Mouse (Mus musculus) heart, embryonic 15.5 days (tissue): ENCODE data around the gene Dpm1. TPM values are rescaled to one million over a fixed set of nuclear protein-coding genes. Genes with fewer than 3 reads are reported as not detected.
A peak's percentile ranks its signal among the peaks of the same experiment; 100 is the strongest.

ENCODE experiments used
- ATAC-seq: fragments of 200-750 bp; cut with Nextera tagmentation; replicated peaks from 2 replicates; pipeline ENCODE4 v1.8.0; 2017; ENCODE audit warnings: low read depth, moderate TSS enrichment; ENCODE audit not compliant: insufficient number of reproducible peaks, insufficient read depth, low FRiP score
- H3K27ac ChIP-seq: fragments of 300-500 bp; sonication (generic); 2 replicates; pipeline ENCODE4 v1.5.1; 2015; ENCODE audit warnings: mild to moderate bottlenecking, inconsistent platforms
- H3K27me3 ChIP-seq: fragments of 300-500 bp; sonication (generic); 2 replicates; pipeline ENCODE4 v1.6.1; 2015; ENCODE audit warnings: inconsistent platforms
- H3K36me3 ChIP-seq: fragments of 300-500 bp; sonication (generic); 2 replicates; pipeline ENCODE4 v1.6.1; 2015; ENCODE audit warnings: mild to moderate bottlenecking, inconsistent platforms
- H3K4me1 ChIP-seq: fragments of 300-500 bp; sonication (generic); replicated peaks from 2 replicates; pipeline ENCODE4 v1.6.1; 2015; ENCODE audit warnings: inconsistent platforms
- H3K4me2 ChIP-seq: fragments of 300-500 bp; sonication (generic); 2 replicates; pipeline ENCODE4 v1.6.1; 2015; ENCODE audit warnings: inconsistent platforms, mild to moderate bottlenecking, moderate library complexity
- H3K4me3 ChIP-seq: fragments of 300-500 bp; sonication (generic); 2 replicates; pipeline ENCODE4 v1.5.1; 2015; ENCODE audit warnings: mild to moderate bottlenecking, inconsistent platforms
- H3K9ac ChIP-seq: fragments of 300-500 bp; sonication (generic); 2 replicates; pipeline ENCODE4 v1.6.1; 2015; ENCODE audit warnings: mild to moderate bottlenecking, inconsistent platforms
- H3K9me3 ChIP-seq: fragments of 300-500 bp; sonication (generic); replicated peaks from 2 replicates; pipeline ENCODE4 v1.6.1; 2016; ENCODE audit warnings: inconsistent platforms
- WGBS: fragments of 180-500 bp; shearing (Covaris S2); methylation state at CpG from one replicate; pipeline ENCODE4 v1.1.7; 2015; ENCODE audit warnings: mixed read lengths; 5-methylcytosine and 5-hydroxymethylcytosine counted together
- polyA plus RNA-seq: library from polyadenylated mRNA; unstranded; fragments of >200 nt; fragmentation: Nextera tagmentation; extraction: Ambion mirVana; gene quantifications from 2 replicates; pipeline ENCODE4 v1.2.1, GENCODE M21; 2015

Dpm1 gene
- polyA plus RNA-seq, 1 experiment from 2014 or later: 96.2 TPM

GRCm38 (mm10) chr2:168250270-168250669 lies 19.9 kb upstream of the Dpm1 start:
- H3K9me3 ChIP-seq: no peaks in the 10 kb centered on the region
- H3K36me3 ChIP-seq: no peaks in the 10 kb centered on the region
- H3K9ac ChIP-seq: no peak overlapping the region
- no peaks in the 10 kb centered on the region for H3K4me1 ChIP-seq
- no peak overlapping the region for H3K27ac ChIP-seq
- ATAC-seq: no peak
- no peak overlapping the region for H3K4me2 ChIP-seq
- H3K27me3 ChIP-seq: peaks cover 52% of the 10 kb centered on the region
- H3K4me3 ChIP-seq: no peak overlapping the region
- WGBS: 20% methylated on average over 8 of the region's 8 CpGs

DNA sequence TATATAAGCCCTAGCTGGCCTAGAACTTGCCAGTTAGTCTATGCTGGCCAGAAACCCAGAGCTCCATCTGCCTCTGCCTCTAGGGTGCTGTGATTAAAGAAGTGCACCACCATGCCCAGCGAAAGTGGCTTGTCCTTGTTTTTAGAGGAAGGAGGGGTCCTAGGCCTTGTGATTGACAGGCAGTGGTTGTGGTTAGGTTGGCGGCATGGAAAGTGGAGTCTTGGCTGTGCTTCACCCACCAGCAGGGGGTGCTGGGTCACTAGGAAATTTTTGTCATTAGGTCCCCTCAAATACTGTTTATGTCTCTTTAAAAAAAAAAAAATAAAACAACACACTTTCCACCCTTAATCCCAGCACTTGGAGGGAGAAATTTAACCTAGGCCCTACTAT lies 18.5 kb upstream of the Dpm1 start:
- Histone ChIP-seq H3K9me3 (no peaks in the 10 kb centered on the region), H3K9ac (no peak overlapping the region), H3K27ac (no peak overlapping the region), H3K27me3 (peaks cover 54% of the 10 kb centered on the region), H3K4me1 (no peaks in the 10 kb centered on the region), H3K4me3 (no peak overlapping the region), H3K36me3 (no peaks in the 10 kb centered on the region), H3K4me2 (no peak overlapping the region)
- 21% methylated on average over 2 of the region's 2 CpGs for WGBS
- no peak for ATAC-seq

DNA sequence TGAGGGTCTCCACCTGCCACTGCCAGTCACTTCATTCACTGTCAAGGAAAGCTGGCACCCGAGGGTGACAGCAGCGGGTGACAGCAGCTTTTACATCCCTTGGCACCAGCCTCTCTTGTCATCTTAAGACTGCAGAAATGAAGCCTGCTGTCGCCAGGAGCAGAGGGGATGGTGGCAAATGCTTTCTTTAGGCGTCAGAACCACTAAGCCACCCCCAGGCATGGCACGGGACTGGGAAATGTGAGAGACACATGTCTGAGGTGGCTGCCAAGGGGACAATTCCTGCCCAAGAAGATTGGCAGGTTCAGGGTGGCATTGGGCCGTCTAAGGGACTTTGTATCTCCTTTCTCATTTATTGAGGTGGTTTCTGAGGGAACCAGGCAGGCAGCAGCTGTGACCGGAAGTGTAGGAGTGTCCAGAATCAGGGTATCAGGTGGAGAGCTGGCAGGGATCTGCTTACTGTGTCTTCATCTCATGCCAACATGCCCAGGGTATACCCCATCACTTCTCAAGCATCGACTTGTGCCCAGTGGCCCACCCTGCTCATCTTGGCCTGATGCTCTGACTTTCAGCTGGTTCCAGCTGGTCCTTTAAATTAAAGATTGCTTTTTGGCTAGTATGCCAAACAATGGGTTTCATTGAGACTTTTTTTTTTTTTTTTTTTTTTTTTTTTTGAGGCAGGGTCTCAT lies 17.9 kb upstream of the Dpm1 start:
- no peaks in the 10 kb centered on the region for H3K4me1 ChIP-seq
- H3K27me3 ChIP-seq: peaks cover 51% of the 10 kb centered on the region
- no peaks in the 10 kb centered on the region for H3K9me3 ChIP-seq
- WGBS: 69% methylated on average over 8 of the region's 8 CpGs
- H3K4me3 ChIP-seq: no peak overlapping the region
- ATAC-seq: no peak
- no peak overlapping the region for H3K27ac ChIP-seq
- H3K9ac ChIP-seq: no peak overlapping the region
- H3K4me2 ChIP-seq: no peak overlapping the region
- H3K36me3 ChIP-seq: no peaks in the 10 kb centered on the region

DNA sequence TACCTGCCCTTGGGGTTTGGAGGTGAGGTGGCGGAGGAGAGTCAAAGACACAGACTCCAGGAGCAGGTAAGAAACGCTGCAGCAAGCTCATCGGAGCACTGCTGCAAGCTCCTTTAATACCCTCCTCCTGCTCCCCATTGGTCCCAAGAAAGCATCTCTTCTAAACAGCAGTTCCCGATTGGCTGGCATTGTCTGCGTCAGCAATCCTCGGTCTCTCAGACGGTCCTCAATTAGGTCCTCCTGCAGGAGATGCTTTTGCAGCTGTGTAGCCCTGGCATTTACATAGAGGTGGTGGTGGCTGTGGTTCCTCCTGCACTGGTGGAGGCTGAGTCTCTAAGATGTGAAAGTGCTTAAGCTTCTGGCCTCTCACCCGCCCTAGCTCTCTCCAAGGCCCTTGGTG lies 15.2 kb upstream of the Dpm1 start:
- Histone ChIP-seq H3K27ac (no peak overlapping the region), H3K4me2 (no peak overlapping the region), H3K4me3 (no peak overlapping the region), H3K4me1 (no peaks in the 10 kb centered on the region), H3K36me3 (no peaks in the 10 kb centered on the region), H3K9ac (no peak overlapping the region), H3K9me3 (no peaks in the 10 kb centered on the region), H3K27me3 (peaks cover 28% of the 10 kb centered on the region)
- WGBS: 34% methylated on average over 8 of the region's 8 CpGs
- no peak for ATAC-seq

GRCm38 (mm10) chr2:168243278-168243677 lies 12.9 kb upstream of the Dpm1 start:
- Histone ChIP-seq H3K36me3 (no peaks in the 10 kb centered on the region), H3K4me2 (no peak overlapping the region), H3K27me3 (peaks cover 27% of the 10 kb centered on the region), H3K4me1 (no peaks in the 10 kb centered on the region), H3K9ac (no peak overlapping the region), H3K9me3 (no peaks in the 10 kb centered on the region), H3K27ac (no peak overlapping the region), H3K4me3 (no peak overlapping the region)
- 66% methylated on average over 4 of the region's 4 CpGs for WGBS
- ATAC-seq: no peak

- no peak overlapping the region for H3K9ac ChIP-seq
- no peaks in the 10 kb centered on the region for H3K36me3 ChIP-seq
- peaks cover 28% of the 10 kb centered on the region for H3K27me3 ChIP-seq
- H3K4me1 ChIP-seq: no peaks in the 10 kb centered on the region
- ATAC-seq: no peak
- no peak overlapping the region for H3K4me3 ChIP-seq
- H3K4me2 ChIP-seq: no peak overlapping the region
- H3K27ac ChIP-seq: no peak overlapping the region
- H3K9me3 ChIP-seq: no peaks in the 10 kb centered on the region
Observed at GRCm38 (mm10) chr2:168242841-168243240, 12.4 kb upstream of the Dpm1 start.

- Histone ChIP-seq H3K4me3 (no peak overlapping the region), H3K27ac (no peak overlapping the region), H3K36me3 (no peaks in the 10 kb centered on the region; the same call in 1 of the 2 replicates), H3K4me1 (no peaks in the 10 kb centered on the region), H3K27me3 (peaks cover 5% of the 10 kb centered on the region; the same call in 1 of the 2 replicates), H3K9ac (no peak overlapping the region), H3K4me2 (no peak overlapping the region), H3K9me3 (no peaks in the 10 kb centered on the region)
- no peak for ATAC-seq
- WGBS: 89% methylated on average over 4 of the region's 4 CpGs
Observed at GRCm38 (mm10) chr2:168238335-168238734, 7.9 kb upstream of the Dpm1 start.

DNA sequence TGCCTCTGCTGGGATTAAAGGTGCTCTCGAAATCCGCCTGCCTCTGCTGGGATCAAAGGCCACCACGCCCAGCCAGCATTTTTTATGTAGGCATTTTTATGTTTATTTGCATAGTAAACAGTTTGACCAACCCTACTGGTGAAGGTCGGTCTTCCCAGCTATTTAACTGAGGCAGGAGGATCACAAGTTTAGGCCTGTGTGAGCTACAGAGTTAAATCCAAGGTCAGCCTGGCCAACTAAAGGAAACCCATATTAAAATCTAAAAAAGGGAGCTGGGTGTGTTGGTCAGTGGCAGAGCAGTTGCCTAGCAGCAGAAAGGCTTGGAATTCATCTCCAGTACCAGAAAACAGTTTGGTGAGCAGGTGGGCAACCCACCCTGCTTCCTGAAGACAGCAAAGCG lies 2.9 kb upstream of the Dpm1 start:
- Histone ChIP-seq H3K9ac (no peak overlapping the region), H3K27ac (no peak overlapping the region), H3K4me3 (no peak overlapping the region), H3K4me2 (no peak overlapping the region), H3K27me3 (0 out of 2 replicates have a peak, but pooled peaks cover under 1% of the 10 kb centered on the region), H3K36me3 (no peaks in the 10 kb centered on the region; the same call in 1 of the 2 replicates), H3K9me3 (no peaks in the 10 kb centered on the region), H3K4me1 (peaks cover 30% of the 10 kb centered on the region)
- no peak for ATAC-seq
- 91% methylated on average over 5 of the region's 5 CpGs for WGBS

GRCm38 (mm10) chr2:168231471-168231829 lies 1.1 kb upstream of the Dpm1 start:
- H3K9me3 ChIP-seq: no peaks in the 10 kb centered on the region
- WGBS: 50% methylated on average over 33 of the region's 33 CpGs
- H3K4me2 ChIP-seq: peak overlapping the region; percentile 98
- no peak overlapping the region for H3K27ac ChIP-seq
- peaks cover 4% of the 10 kb centered on the region; the same call in 1 of the 2 replicates for H3K36me3 ChIP-seq
- no peaks in the 10 kb centered on the region for H3K27me3 ChIP-seq
- no peak for ATAC-seq
- H3K4me3 ChIP-seq: peak overlapping the region; percentile 98
- peak overlapping the region; percentile 96 for H3K9ac ChIP-seq
- H3K4me1 ChIP-seq: peaks cover 33% of the 10 kb centered on the region

GRCm38 (mm10) chr2:168230773-168231470 lies 531 bp upstream of the Dpm1 start:
- Histone ChIP-seq H3K27ac (peak overlapping the region; percentile 95), H3K9ac (peak overlapping the region; percentile 96), H3K4me1 (peaks cover 33% of the 10 kb centered on the region), H3K9me3 (no peaks in the 10 kb centered on the region), H3K4me2 (peak overlapping the region; percentile 98), H3K4me3 (peak overlapping the region; percentile 98), H3K27me3 (no peaks in the 10 kb centered on the region), H3K36me3 (peaks cover 9% of the 10 kb centered on the region)
- peak; percentile 61 for ATAC-seq
- WGBS: 1% methylated on average over 105 of the region's 105 CpGs

DNA sequence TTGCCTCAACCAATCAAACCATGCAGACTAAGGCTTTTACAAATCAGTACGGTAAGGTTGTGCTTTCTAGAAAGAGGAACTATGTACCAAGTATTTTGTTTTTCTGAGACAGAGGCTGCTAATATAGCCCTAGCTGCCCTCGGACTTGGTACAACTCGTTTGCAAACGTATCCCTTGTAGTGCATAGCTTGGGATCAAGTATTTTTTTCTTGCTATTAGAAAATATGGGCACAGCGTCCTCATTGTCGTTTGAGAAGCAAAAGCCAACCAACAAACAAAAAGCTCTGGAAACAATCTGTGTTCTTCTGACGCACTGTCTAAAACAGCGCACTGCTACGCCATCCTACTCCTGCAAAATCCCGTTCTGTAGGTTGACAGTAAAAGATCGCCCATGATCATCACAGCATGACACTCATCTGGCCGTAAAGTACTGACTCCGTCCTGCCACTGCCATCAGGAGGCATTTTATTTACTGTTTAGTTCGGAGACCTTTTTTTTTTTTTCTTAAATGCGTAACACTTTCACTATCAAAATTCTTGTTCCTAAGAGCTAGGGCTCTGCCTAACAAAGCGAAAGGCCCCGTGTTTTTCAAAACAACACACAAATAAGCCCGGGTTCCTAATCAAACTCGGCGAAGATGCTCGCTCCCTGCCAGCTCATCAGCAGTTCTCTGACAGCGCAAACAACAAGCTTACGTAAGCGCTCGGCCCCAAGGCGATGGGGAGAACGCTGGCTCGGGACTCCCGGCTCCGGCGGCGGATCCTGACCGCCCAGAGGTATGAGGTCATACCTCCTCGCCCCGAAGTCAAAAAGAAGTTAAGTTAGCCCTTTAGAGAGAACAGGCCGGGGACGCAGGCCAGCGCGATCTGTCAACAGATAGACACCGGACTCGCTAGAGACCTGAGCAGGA lies 1.0 kb downstream of the Dpm1 start:
- H3K36me3 ChIP-seq: peaks cover 25% of the 10 kb centered on the region
- H3K27ac ChIP-seq: peak overlapping the region; percentile 95
- peak overlapping the region; percentile 98 for H3K4me3 ChIP-seq
- peak overlapping the region; percentile 96 for H3K9ac ChIP-seq
- peaks cover 33% of the 10 kb centered on the region for H3K4me1 ChIP-seq
- peak overlapping the region; percentile 98 for H3K4me2 ChIP-seq
- WGBS: 16% methylated on average over 41 of the region's 41 CpGs
- H3K27me3 ChIP-seq: no peaks in the 10 kb centered on the region
- ATAC-seq: no peak
- no peaks in the 10 kb centered on the region for H3K9me3 ChIP-seq
